In the genomic region with DNA sequence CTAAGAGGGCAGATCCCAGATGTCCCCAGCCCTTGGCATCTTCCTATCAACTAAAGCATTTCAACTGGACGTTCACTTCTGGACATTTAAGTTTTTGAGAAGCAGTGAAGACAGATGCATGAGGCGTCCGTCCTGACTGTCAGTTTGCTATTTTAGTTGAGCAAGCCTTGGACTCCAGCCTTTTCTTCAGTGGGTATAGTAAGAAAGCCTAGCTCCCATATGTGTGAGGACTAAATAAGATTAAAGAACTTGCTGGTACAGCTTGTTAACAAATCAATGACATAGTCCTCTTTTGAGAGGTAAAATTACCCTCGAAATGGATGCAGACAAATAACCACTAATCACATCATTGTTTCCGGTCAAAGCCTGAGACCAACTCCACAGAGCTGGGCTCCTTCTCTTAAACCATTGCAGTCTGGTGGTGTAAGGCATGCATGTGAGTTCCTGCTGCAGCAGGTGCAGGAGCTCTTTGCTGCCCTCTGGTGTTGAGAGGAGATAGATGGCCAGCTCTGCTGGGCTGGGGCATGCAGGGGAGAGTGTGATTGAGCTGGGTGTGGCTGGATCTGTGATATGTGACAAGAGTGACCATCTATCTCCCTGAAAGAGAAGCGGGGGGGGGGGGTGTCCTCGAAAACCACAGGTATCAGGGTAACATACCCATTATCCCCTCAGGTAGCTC, we compare ENCODE assay signal across 8 mouse cellular contexts. TPM values are rescaled to one million over a fixed set of nuclear protein-coding genes. Genes with fewer than 3 reads are reported as not detected.
A peak's percentile ranks its signal among the peaks of the same experiment; 100 is the strongest.
DNase-seq lines count a peak whose midpoint lies in the region; ATAC-seq and TF ChIP-seq lines count a peak whose summit lies in the region.

No protein-coding gene starts in this region.

- no peaks in the 10 kb centered on the region for H3K4me1 ChIP-seq in intestine, postnatal 0 days (replicated peaks; ENCODE audit: control insufficient read depth, insufficient read depth, low read length)
- peaks cover 21% of the 10 kb centered on the region for H3K4me1 ChIP-seq in limb, embryonic 10.5 days
- no peaks in the 10 kb centered on the region for H3K4me1 ChIP-seq in midbrain, embryonic 13.5 days (replicated peaks)

- no peak overlapping the region for H3K27ac ChIP-seq in intestine, postnatal 0 days (ENCODE audit: low read depth, low read length)
- H3K27ac ChIP-seq in limb, embryonic 10.5 days: no peak overlapping the region
- H3K27ac ChIP-seq in midbrain, embryonic 13.5 days: no peak overlapping the region

- no peaks in the 10 kb centered on the region for H3K36me3 ChIP-seq in intestine, postnatal 0 days (ENCODE audit: control insufficient read depth, insufficient read depth)
- no peaks in the 10 kb centered on the region for H3K36me3 ChIP-seq in limb, embryonic 10.5 days
- no peaks in the 10 kb centered on the region for H3K36me3 ChIP-seq in midbrain, embryonic 13.5 days

- peak; percentile 83 for ATAC-seq in intestine, postnatal 0 days
- peak; percentile 95 for ATAC-seq in midbrain, embryonic 13.5 days

- H3K4me3 ChIP-seq in intestine, postnatal 0 days (ENCODE audit: low read depth, low read length): no peak overlapping the region
- no peak overlapping the region for H3K4me3 ChIP-seq in limb, embryonic 10.5 days
- no peak overlapping the region for H3K4me3 ChIP-seq in midbrain, embryonic 13.5 days (replicated peaks)

- H3K4me2 ChIP-seq in intestine, postnatal 0 days (replicated peaks; ENCODE audit: low read depth): no peak overlapping the region
- no peak overlapping the region for H3K4me2 ChIP-seq in midbrain, embryonic 13.5 days (replicated peaks)

- 41% methylated on average over 7 of the region's 7 CpGs for WGBS in intestine, postnatal 0 days
- 57% methylated on average over 7 of the region's 7 CpGs for WGBS in limb, embryonic 10.5 days
- 49% methylated on average over 7 of the region's 7 CpGs for WGBS in midbrain, embryonic 13.5 days

- DNase-seq in ovary, adult 18-20 months (ENCODE audit: low spot score): peak; percentile 26
- no peak for DNase-seq in ovary, postnatal 10 days (ENCODE audit: low spot score)
- peak; percentile 51 for DNase-seq in embryo, embryonic 11.5 days (ENCODE audit: low read depth, low spot score)
- DNase-seq in heart, adult 11 months: peak; percentile 95
- DNase-seq in limb, embryonic 10.5 days (ENCODE audit: low spot score): peak; percentile 76
- DNase-seq in spleen, adult 12 weeks (ENCODE audit: low spot score): peak; percentile 72

- H3K27me3 ChIP-seq in intestine, postnatal 0 days (replicated peaks; ENCODE audit: control insufficient read depth, insufficient read depth, low read length): no peaks in the 10 kb centered on the region
- H3K27me3 ChIP-seq in limb, embryonic 10.5 days (ENCODE audit: low read depth, poor library complexity, severe bottlenecking): no peaks in the 10 kb centered on the region
- no peaks in the 10 kb centered on the region for H3K27me3 ChIP-seq in midbrain, embryonic 13.5 days

- no peak overlapping the region for H3K9ac ChIP-seq in intestine, postnatal 0 days (ENCODE audit: low read depth, low read length)
- H3K9ac ChIP-seq in midbrain, embryonic 13.5 days (replicated peaks): no peak overlapping the region

- TF ChIP-seq CTCF in intestine, postnatal 0 days (IDR thresholded peaks at IDR 0.05; ENCODE audit: low read depth): peak; percentile 95

- no peaks in the 10 kb centered on the region for H3K9me3 ChIP-seq in intestine, postnatal 0 days (ENCODE audit: control insufficient read depth)
- H3K9me3 ChIP-seq in limb, embryonic 10.5 days (replicated peaks): no peaks in the 10 kb centered on the region
- H3K9me3 ChIP-seq in midbrain, embryonic 13.5 days: no peaks in the 10 kb centered on the region

RNA-seq across cellular contexts. Expression of a gene that starts 29.2 kb away (rescaled TPM):
- 25.4 and 26.9 TPM in 2 replicates for polyA plus RNA-seq in intestine, postnatal 0 days (2015; fragmentation: Nextera tagmentation; extraction: Ambion mirVana)
- polyA plus RNA-seq in limb, embryonic 10.5 days (2016; fragmentation: Nextera tagmentation; extraction: Ambion mirVana): 15.8 and 20.4 TPM in 2 replicates
- polyA plus RNA-seq in midbrain, embryonic 13.5 days (2015; fragmentation: Nextera tagmentation; extraction: Ambion mirVana): 17.4 and 18.9 TPM in 2 replicates

RNA-seq across cellular contexts. Expression of a gene that starts 29.5 kb away (rescaled TPM):
- 2.6 and 2.8 TPM in 2 replicates for polyA plus RNA-seq in intestine, postnatal 0 days (2015; fragmentation: Nextera tagmentation; extraction: Ambion mirVana)
- 23.0 and 24.4 TPM in 2 replicates for polyA plus RNA-seq in limb, embryonic 10.5 days (2016; fragmentation: Nextera tagmentation; extraction: Ambion mirVana)
- 7.6 and 8.5 TPM in 2 replicates for polyA plus RNA-seq in midbrain, embryonic 13.5 days (2015; fragmentation: Nextera tagmentation; extraction: Ambion mirVana)
